Mouse (Mus musculus) kidney, postnatal 0 days (tissue): ENCODE results near the gene Psmd1. TPM values are rescaled to one million over a fixed set of nuclear protein-coding genes. Genes with fewer than 3 reads are reported as not detected.

ENCODE experiments used
- ATAC-seq: fragments of 200-750 bp; cut with Nextera tagmentation; replicated peaks from 2 replicates; pipeline ENCODE4 v1.8.0; 2017; ENCODE audit warnings: low read depth, moderate number of reproducible peaks, moderate TSS enrichment, moderate library complexity; ENCODE audit not compliant: low FRiP score
- DNase-seq: peaks from one replicate; pipeline ENCODE4 v3.0.0-alpha.2; 2016; ENCODE audit warnings: low spot score
- H3K27ac ChIP-seq: fragments of 300-500 bp; sonication (generic); 2 replicates; pipeline ENCODE4 v1.5.1; 2014; ENCODE audit warnings: mild to moderate bottlenecking
- H3K27me3 ChIP-seq: fragments of 300-500 bp; sonication (generic); 2 replicates; pipeline ENCODE4 v1.6.1; 2014; ENCODE audit warnings: low read length, mixed read lengths; ENCODE audit not compliant: insufficient read depth
- H3K36me3 ChIP-seq: fragments of 300-500 bp; sonication (generic); 2 replicates; pipeline ENCODE4 v1.6.1; 2014; ENCODE audit warnings: low read length, mixed read lengths; ENCODE audit not compliant: insufficient read depth
- H3K4me1 ChIP-seq: fragments of 300-500 bp; sonication (generic); replicated peaks from 2 replicates; pipeline ENCODE4 v1.6.1; 2014; ENCODE audit warnings: antibody characterized with exemption, low read length, mixed read lengths; ENCODE audit not compliant: insufficient read depth
- H3K4me2 ChIP-seq: fragments of 300-500 bp; sonication (generic); 2 replicates; pipeline ENCODE4 v1.6.1; 2014; ENCODE audit warnings: mild to moderate bottlenecking, low read length, moderate library complexity, mixed read lengths
- H3K4me3 ChIP-seq: fragments of 300-500 bp; sonication (generic); replicated peaks from 2 replicates; pipeline ENCODE4 v1.5.1; 2014; ENCODE audit warnings: low read depth, low read length
- H3K9ac ChIP-seq: fragments of 300-500 bp; sonication (generic); 2 replicates; pipeline ENCODE4 v1.6.1; 2014; ENCODE audit warnings: low read depth, low read length
- H3K9me3 ChIP-seq: fragments of 300-500 bp; sonication (generic); replicated peaks from 2 replicates; pipeline ENCODE4 v1.6.1; 2016; ENCODE audit warnings: low read length, inconsistent platforms, mixed read lengths
- CTCF ChIP-seq: IDR thresholded peaks from 2 replicates; pipeline ENCODE4 v1.5.1; 2016; ENCODE audit warnings: antibody characterized with exemption, low read depth, mild to moderate bottlenecking, moderate library complexity
- WGBS: fragments of 180-500 bp; shearing (Covaris S2); extraction: QIAGEN DNeasy Blood & Tissue Kit; methylation state at CpG from one replicate; pipeline ENCODE4 v1.1.7; 2014; 5-methylcytosine and 5-hydroxymethylcytosine counted together
- polyA plus RNA-seq: library from polyadenylated mRNA; unstranded; fragments of >200 nt; fragmentation: Nextera tagmentation; extraction: Ambion mirVana; gene quantifications from 2 replicates; pipeline ENCODE4 v1.2.1, GENCODE M21; 2015

The Psmd1 gene
- polyA plus RNA-seq, 1 experiment from 2014 or later, result 123 TPM

GRCm38 (mm10) chr1:86032273-86032987, 31.8 kb upstream of the Psmd1 start:
- Histone ChIP-seq H3K27me3 (no peaks in the 10 kb centered on the region), H3K36me3 (no peaks in the 10 kb centered on the region), H3K9me3 (no peaks in the 10 kb centered on the region), H3K4me3 (no peak overlapping the region), H3K4me2 (no peak overlapping the region), H3K4me1 (no peaks in the 10 kb centered on the region), H3K27ac (no peak overlapping the region), H3K9ac (no peak overlapping the region)
- TF ChIP-seq CTCF, result no peak
- no peak for DNase-seq
- ATAC-seq, result no peak
- 25% methylated on average over 11 of the region's 11 CpGs for WGBS

GRCm38 (mm10) chr1:86038191-86038951, 25.8 kb upstream of the Psmd1 start:
- Histone ChIP-seq H3K36me3 (no peaks in the 10 kb centered on the region), H3K9ac (no peak overlapping the region), H3K27me3 (no peaks in the 10 kb centered on the region), H3K4me2 (no peak overlapping the region), H3K4me1 (no peaks in the 10 kb centered on the region), H3K4me3 (no peak overlapping the region), H3K9me3 (no peaks in the 10 kb centered on the region), H3K27ac (no peak overlapping the region)
- WGBS, result 51% methylated on average over 3 of the region's 3 CpGs
- DNase-seq (no peak), ATAC-seq (no peak; the same call in 1 of the 2 replicates)
- TF ChIP-seq CTCF, result no peak

GRCm38 (mm10) chr1:86040131-86040530, 24.1 kb upstream of the Psmd1 start:
- 59% methylated on average over 4 of the region's 4 CpGs for WGBS
- H3K27ac ChIP-seq, result no peak overlapping the region
- ATAC-seq, result no peak
- no peaks in the 10 kb centered on the region for H3K9me3 ChIP-seq
- no peaks in the 10 kb centered on the region for H3K36me3 ChIP-seq
- no peak overlapping the region for H3K4me2 ChIP-seq
- H3K9ac ChIP-seq, result no peak overlapping the region
- H3K27me3 ChIP-seq, result 0 out of 2 replicates have a peak, but pooled peaks cover 2% of the 10 kb centered on the region
- DNase-seq, result peak; percentile 4
- H3K4me1 ChIP-seq, result no peaks in the 10 kb centered on the region
- no peak for TF ChIP-seq CTCF
- no peak overlapping the region for H3K4me3 ChIP-seq

GRCm38 (mm10) chr1:86040817-86041216, 23.4 kb upstream of the Psmd1 start:
- no peak for DNase-seq
- Histone ChIP-seq H3K9ac (no peak overlapping the region), H3K27ac (no peak overlapping the region), H3K27me3 (0 out of 2 replicates have a peak, but pooled peaks cover 2% of the 10 kb centered on the region), H3K4me2 (no peak overlapping the region), H3K4me3 (no peak overlapping the region), H3K9me3 (no peaks in the 10 kb centered on the region), H3K36me3 (no peaks in the 10 kb centered on the region), H3K4me1 (no peaks in the 10 kb centered on the region)
- ATAC-seq, result no peak
- TF ChIP-seq CTCF, result no peak
- 93% methylated on average over 3 of the region's 3 CpGs for WGBS

GRCm38 (mm10) chr1:86045056-86045455, 19.1 kb upstream of the Psmd1 start:
- no peak overlapping the region for H3K27ac ChIP-seq
- TF ChIP-seq CTCF, result no peak
- peaks cover 9% of the 10 kb centered on the region; the same call in 1 of the 2 replicates for H3K4me1 ChIP-seq

More at GRCm38 (mm10) chr1:86045056-86045455, 19.1 kb upstream of the Psmd1 start:
- DNase-seq (no peak), ATAC-seq (no peak)
- Histone ChIP-seq H3K9me3 (no peaks in the 10 kb centered on the region), H3K27me3 (peaks cover 8% of the 10 kb centered on the region; the same call in 1 of the 2 replicates), H3K4me3 (no peak overlapping the region), H3K36me3 (no peaks in the 10 kb centered on the region), H3K9ac (no peak overlapping the region), H3K4me2 (no peak overlapping the region)
- WGBS, result 72% methylated on average over 4 of the region's 4 CpGs
